Mouse (Mus musculus) heart, postnatal 0 days (tissue): ENCODE measurements at regions not wholly inside any gene's neighbourhood (a gene's known extent, or its start where the extent isn't known, plus 50 kb on each side); places are given as distances from the start of the nearest gene placed in this dataset.

Source experiments
- CTCF ChIP-seq: IDR thresholded peaks from 2 replicates; pipeline ENCODE4 v1.5.1; 2016; ENCODE audit warnings: antibody characterized with exemption, control low read depth, low read depth
- EP300 ChIP-seq: IDR thresholded peaks from 2 replicates; pipeline ENCODE4 v1.6.1; 2016; ENCODE audit warnings: antibody characterized with exemption, low read depth

DNA sequence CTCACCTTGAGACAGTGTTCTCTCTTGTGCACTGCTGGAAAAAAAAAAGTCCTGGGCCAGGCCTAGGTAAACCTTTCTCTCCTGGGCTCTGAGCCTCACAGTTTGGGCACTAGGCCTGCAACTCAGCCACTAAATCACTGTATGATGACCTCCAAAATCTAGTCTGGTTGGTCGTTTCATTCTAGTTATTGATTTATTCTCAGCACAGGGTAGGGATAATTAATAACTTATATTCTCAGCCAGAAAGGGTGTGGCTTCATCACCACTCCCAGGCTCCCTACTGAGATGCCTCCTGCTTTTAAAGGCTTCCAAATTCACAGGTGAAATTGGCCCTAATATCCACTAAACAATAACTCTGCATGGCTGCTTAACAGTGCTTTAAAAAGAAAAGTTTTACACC, 696.8 kb downstream of the Serpinb8 start:
- no peak for TF ChIP-seq CTCF
- TF ChIP-seq EP300: no peak
